Mouse (Mus musculus): Measurements from ENCODE around the gene Wnt16. TPM values are rescaled to one million over a fixed set of nuclear protein-coding genes. Genes with fewer than 3 reads are reported as not detected.

Gene Wnt16
- total and polyA plus RNA-seq, 3 experiments, result 10.9 to 71.1 (median 15.9) TPM

GRCm38 (mm10) chr6:22277941-22278340, 10.1 kb upstream of the Wnt16 start:
- H3K4me1 ChIP-seq (ENCODE audit: control insufficient read depth in 1 of 2, insufficient read depth in 2 of 2), result peaks cover 6% of the 10 kb centered on the region in 2 experiments; a peak in 3 of 4 replicates
- in situ Hi-C loops (cut with MboI; ENCODE audit: low pct_ligation_motif_present, low pct_unique_long_range_greater_than_20kb, low sequenced_read_pairs) (no loop called here), dilution Hi-C loops (cut with MboI; ENCODE audit: extremely low pct_ligation_motif_present, extremely low pct_unique_long_range_greater_than_20kb, low sequenced_read_pairs) (no loop called here)
- H3K9me3 ChIP-seq (replicated peaks; ENCODE audit: low read length), result no peaks in the 10 kb centered on the region
- no peak overlapping the region for H3K4me2 ChIP-seq (ENCODE audit: insufficient read depth, low read depth, poor library complexity, severe bottlenecking)
- no peaks in the 10 kb centered on the region for H3K36me3 ChIP-seq (replicated peaks in 1 of 2; ENCODE audit: control insufficient read depth in 1 of 2, insufficient read depth in 1 of 2, low read length in 1 of 2)
- no peak for TF ChIP-seq TCF12 (IDR thresholded peaks at IDR 0.05; ENCODE audit: low read depth, low read length)
- no peak for TF ChIP-seq MAX (IDR thresholded peaks at IDR 0.05; ENCODE audit: low read length)
- TF ChIP-seq MEF2A (IDR thresholded peaks at IDR 0.05; ENCODE audit: borderline replicate concordance, low read depth, low read length), result no peak
- TF ChIP-seq CHD1 (IDR thresholded peaks at IDR 0.05; ENCODE audit: low read depth, low read length), result no peak
- TF ChIP-seq EP300 (IDR thresholded peaks at IDR 0.05; ENCODE audit: low read length), result no peak
- TF ChIP-seq ELF1 (IDR thresholded peaks at IDR 0.05; ENCODE audit: low read depth, low read length), result no peak
- TF ChIP-seq MXI1 (IDR thresholded peaks at IDR 0.05; ENCODE audit: low read depth, low read length), result no peak
- no peak for TF ChIP-seq CHD2 (IDR thresholded peaks at IDR 0.05; ENCODE audit: low read length)
- TF ChIP-seq ETS1 (conservative IDR thresholded peaks at IDR 0.05; ENCODE audit: low read depth, low read length), result no peak
- no peak for TF ChIP-seq E2F4 (IDR thresholded peaks at IDR 0.05; ENCODE audit: insufficient replicate concordance, low read depth, low read length)
- no peak for TF ChIP-seq SMC3 (IDR thresholded peaks at IDR 0.05; ENCODE audit: low read depth, low read length)
- TF ChIP-seq MAFK (IDR thresholded peaks at IDR 0.05; ENCODE audit: insufficient replicate concordance, low read length), result no peak
- no peak for TF ChIP-seq SIN3A (IDR thresholded peaks at IDR 0.05; ENCODE audit: low read length)
- TF ChIP-seq RAD21 (IDR thresholded peaks at IDR 0.05; ENCODE audit: low read depth, low read length), result no peak
- H3K27ac ChIP-seq (ENCODE audit: insufficient read depth, low read depth), result no peak overlapping the region
- no peaks in the 10 kb centered on the region for H3K27me3 ChIP-seq (replicated peaks)
- H3K79me2 ChIP-seq (replicated peaks; ENCODE audit: control insufficient read depth, extremely low read depth, insufficient read depth, poor library complexity, severe bottlenecking), result no peaks in the 10 kb centered on the region
- H3K9ac ChIP-seq (ENCODE audit: insufficient read depth, low read depth), result no peak overlapping the region
- no peak overlapping the region for H3K4me3 ChIP-seq (replicated peaks in 1 of 3; ENCODE audit: low read depth in 2 of 3, low read length in 2 of 3, poor library complexity in 1 of 3)
- no peak for DNase-seq (ENCODE audit: extremely low read depth)

- TF ChIP-seq RCOR1 (conservative IDR thresholded peaks at IDR 0.05; ENCODE audit: low read depth, low read length), result no peak
- no peak for TF ChIP-seq HCFC1 (IDR thresholded peaks at IDR 0.05; ENCODE audit: low read depth, low read length)
- no peak for TF ChIP-seq TBP (conservative IDR thresholded peaks at IDR 0.05; ENCODE audit: low read depth, low read length)
- TF ChIP-seq ZMIZ1 (IDR thresholded peaks at IDR 0.05; ENCODE audit: low read depth, low read length), result no peak
- no peak for TF ChIP-seq GABPA (IDR thresholded peaks at IDR 0.05; ENCODE audit: insufficient replicate concordance, low read depth, low read length)
- no peak for TF ChIP-seq MEF2A (IDR thresholded peaks at IDR 0.05; ENCODE audit: borderline replicate concordance, low read depth, low read length)
- TF ChIP-seq CTCF (conservative IDR thresholded peaks at IDR 0.05 in 1 of 2, IDR thresholded peaks at IDR 0.05 in 1 of 2; ENCODE audit: low read depth in 2 of 2, low read length in 2 of 2), result no peak
- TF ChIP-seq PAX5 (IDR thresholded peaks at IDR 0.05; ENCODE audit: low read length), result no peak
- TF ChIP-seq KAT2A (IDR thresholded peaks at IDR 0.05; ENCODE audit: insufficient replicate concordance, low read length), result no peak
- dilution Hi-C loops (cut with MboI; ENCODE audit: extremely low pct_ligation_motif_present, extremely low pct_unique_long_range_greater_than_20kb, low sequenced_read_pairs), result no loop called here
These were observed 7.7 kb upstream of the Wnt16 start for GRCm38 (mm10) chr6:22280217-22280861.

More at GRCm38 (mm10) chr6:22280217-22280861, 7.7 kb upstream of the Wnt16 start:
- no peaks in the 10 kb centered on the region for H3K79me2 ChIP-seq (replicated peaks; ENCODE audit: control insufficient read depth, extremely low read depth, insufficient read depth, poor library complexity, severe bottlenecking)
- no peaks in the 10 kb centered on the region for H3K27me3 ChIP-seq (replicated peaks)
- no peak overlapping the region for H3K9ac ChIP-seq (ENCODE audit: insufficient read depth, low read depth)
- no peak overlapping the region for H3K27ac ChIP-seq (ENCODE audit: insufficient read depth, low read depth)
- no peaks in the 10 kb centered on the region for H3K9me3 ChIP-seq (replicated peaks; ENCODE audit: low read length)
- H3K36me3 ChIP-seq (replicated peaks in 1 of 2; ENCODE audit: control insufficient read depth in 1 of 2, insufficient read depth in 1 of 2, low read length in 1 of 2), result no peaks in the 10 kb centered on the region
- no peak overlapping the region for H3K4me3 ChIP-seq (replicated peaks in 1 of 3; ENCODE audit: low read depth in 2 of 3, low read length in 2 of 3, poor library complexity in 1 of 3)
- no peak for DNase-seq (ENCODE audit: extremely low read depth)
- no peak overlapping the region for H3K4me2 ChIP-seq (ENCODE audit: insufficient read depth, low read depth, poor library complexity, severe bottlenecking)
- in situ Hi-C loops (cut with MboI; ENCODE audit: low pct_ligation_motif_present, low pct_unique_long_range_greater_than_20kb, low sequenced_read_pairs), result loop anchor here (10.0 kb wide), 1 partner anchor 146 kb away; no protein-coding TSS in a partner anchor
- H3K4me1 ChIP-seq (ENCODE audit: control insufficient read depth in 1 of 2, insufficient read depth in 2 of 2), result peaks cover 7 to 11% of the 10 kb centered on the region in 2 experiments; a peak in 3 of 4 replicates
